Mouse (Mus musculus): ENCODE measurements at regions not wholly inside any gene's neighbourhood (a gene's known extent, or its start where the extent isn't known, plus 50 kb on each side); places are given as distances from the start of the nearest gene placed in this dataset.

GRCm38 (mm10) chr6:99999711-100000365 lies 273.6 kb upstream of the Prok2 start:
- WGBS: 36% methylated on average over 13 of the region's 13 CpGs
- H3K36me3 ChIP-seq (ENCODE audit: insufficient read depth): no peaks in the 10 kb centered on the region
- no peak overlapping the region for H3K4me3 ChIP-seq (ENCODE audit: low read depth, low read length)
- no peak overlapping the region for H3K4me2 ChIP-seq
- no peak for TF ChIP-seq CTCF (IDR thresholded peaks at IDR 0.05; ENCODE audit: low read depth)
- H3K9ac ChIP-seq: no peak overlapping the region
- H3K27me3 ChIP-seq (ENCODE audit: insufficient read depth, low read length): peaks cover 14% of the 10 kb centered on the region; the same call in 1 of the 2 replicates
- no peak overlapping the region for H3K27ac ChIP-seq (ENCODE audit: low read depth)
- no peak for DNase-seq
- H3K9me3 ChIP-seq (ENCODE audit: low read depth, low read length): no peaks in the 10 kb centered on the region
- ATAC-seq (ENCODE audit: insufficient read depth): no peak
- H3K4me1 ChIP-seq (ENCODE audit: insufficient read depth): peaks cover 6% of the 10 kb centered on the region; the same call in 1 of the 2 replicates

DNA sequence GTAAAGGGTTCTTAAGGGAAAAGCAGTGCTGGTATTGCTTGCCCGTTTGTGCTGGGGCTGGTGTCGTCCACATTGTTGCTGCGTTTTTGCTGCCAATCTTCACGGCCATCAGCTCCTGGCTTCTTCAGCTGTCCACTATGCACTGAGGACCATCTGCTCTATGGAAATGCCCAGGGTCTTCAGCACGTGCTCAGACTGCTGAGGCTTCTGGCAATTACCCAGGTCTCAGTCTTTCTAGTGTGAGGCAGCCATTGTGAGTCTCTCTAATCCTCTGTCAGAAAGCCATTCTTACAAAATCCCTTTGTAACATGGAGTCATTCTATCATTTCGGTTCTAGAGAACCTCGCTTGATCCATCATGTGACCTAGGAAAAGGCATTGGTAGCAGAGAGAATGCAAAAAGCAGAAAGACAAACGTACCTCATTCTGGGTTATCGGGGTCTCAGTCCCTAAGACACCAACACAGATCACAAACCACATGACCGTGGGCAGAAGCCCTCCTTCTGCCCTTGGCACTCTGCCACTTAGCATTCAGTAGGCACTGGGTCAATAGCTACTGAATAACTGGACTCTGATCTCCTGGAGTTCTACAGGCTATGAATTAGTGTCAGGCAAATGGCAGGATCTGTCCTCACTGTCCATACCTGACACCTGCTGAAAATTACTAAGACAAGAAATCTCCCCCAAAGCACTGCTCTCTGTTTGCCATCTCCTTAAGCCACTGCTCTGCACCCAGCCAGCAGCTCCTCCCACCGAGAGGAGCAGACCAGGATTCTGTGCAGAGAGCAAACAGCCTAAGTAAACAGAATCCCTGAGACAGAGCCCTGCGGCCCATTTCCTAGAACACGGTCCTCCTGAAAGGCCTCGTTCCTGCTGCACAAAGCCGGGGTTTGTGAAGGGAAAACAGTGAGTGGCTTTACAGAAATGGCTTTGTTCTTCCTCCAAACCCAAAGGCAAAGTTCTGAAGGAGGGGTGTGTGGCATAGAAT lies 270.1 kb upstream of the Prok2 start:
- Histone ChIP-seq H3K9ac (no peak overlapping the region), H3K36me3 (ENCODE audit: insufficient read depth) (no peaks in the 10 kb centered on the region), H3K9me3 (ENCODE audit: low read depth, low read length) (no peaks in the 10 kb centered on the region), H3K4me1 (ENCODE audit: insufficient read depth) (peaks cover 23% of the 10 kb centered on the region), H3K27me3 (ENCODE audit: insufficient read depth, low read length) (peaks cover 10% of the 10 kb centered on the region; the same call in 1 of the 2 replicates), H3K4me2 (no peak overlapping the region), H3K27ac (ENCODE audit: low read depth) (peak overlapping the region; percentile 10; the same call in 1 of the 2 replicates), H3K4me3 (ENCODE audit: low read depth, low read length) (no peak overlapping the region)
- 46% methylated on average over 15 of the region's 15 CpGs for WGBS
- peak; percentile 85; the same call in 1 of the 2 replicates for ATAC-seq (ENCODE audit: insufficient read depth)
- peak; percentile 76 for DNase-seq
- TF ChIP-seq CTCF (IDR thresholded peaks at IDR 0.05; ENCODE audit: low read depth): no peak

- 15% methylated on average over 3 of the region's 3 CpGs for WGBS
- Histone ChIP-seq H3K9ac (no peak overlapping the region), H3K27ac (ENCODE audit: low read depth) (peak overlapping the region; percentile 19; the same call in 1 of the 2 replicates), H3K4me1 (ENCODE audit: insufficient read depth) (peaks cover 27% of the 10 kb centered on the region), H3K4me3 (ENCODE audit: low read depth, low read length) (no peak overlapping the region), H3K9me3 (ENCODE audit: low read depth, low read length) (no peaks in the 10 kb centered on the region), H3K27me3 (ENCODE audit: insufficient read depth, low read length) (0 out of 2 replicates have a peak, but pooled peaks cover 4% of the 10 kb centered on the region), H3K36me3 (ENCODE audit: insufficient read depth) (no peaks in the 10 kb centered on the region), H3K4me2 (no peak overlapping the region)
- ATAC-seq (ENCODE audit: insufficient read depth) (0 out of 2 replicates have a peak, but pooled peaks have one; percentile 3), DNase-seq (peak; percentile 81)
- no peak for TF ChIP-seq CTCF (IDR thresholded peaks at IDR 0.05; ENCODE audit: low read depth)
Measured at GRCm38 (mm10) chr6:99994026-99994425, 267.8 kb upstream of the Prok2 start.

- peak; percentile 70 for ATAC-seq (ENCODE audit: insufficient read depth)
- WGBS: 16% methylated on average over 7 of the region's 7 CpGs
- Histone ChIP-seq H3K4me2 (no peak overlapping the region), H3K4me3 (ENCODE audit: low read depth, low read length) (no peak overlapping the region), H3K9ac (no peak overlapping the region), H3K27me3 (ENCODE audit: insufficient read depth, low read length) (no peaks in the 10 kb centered on the region), H3K27ac (ENCODE audit: low read depth) (peak overlapping the region; percentile 81), H3K9me3 (ENCODE audit: low read depth, low read length) (no peaks in the 10 kb centered on the region), H3K4me1 (ENCODE audit: insufficient read depth) (peaks cover 24% of the 10 kb centered on the region), H3K36me3 (ENCODE audit: insufficient read depth) (no peaks in the 10 kb centered on the region)
- peak; percentile 95 for DNase-seq
- TF ChIP-seq CTCF (IDR thresholded peaks at IDR 0.05; ENCODE audit: low read depth): no peak
Measured at GRCm38 (mm10) chr6:99991079-99991478, 264.9 kb upstream of the Prok2 start.

DNA sequence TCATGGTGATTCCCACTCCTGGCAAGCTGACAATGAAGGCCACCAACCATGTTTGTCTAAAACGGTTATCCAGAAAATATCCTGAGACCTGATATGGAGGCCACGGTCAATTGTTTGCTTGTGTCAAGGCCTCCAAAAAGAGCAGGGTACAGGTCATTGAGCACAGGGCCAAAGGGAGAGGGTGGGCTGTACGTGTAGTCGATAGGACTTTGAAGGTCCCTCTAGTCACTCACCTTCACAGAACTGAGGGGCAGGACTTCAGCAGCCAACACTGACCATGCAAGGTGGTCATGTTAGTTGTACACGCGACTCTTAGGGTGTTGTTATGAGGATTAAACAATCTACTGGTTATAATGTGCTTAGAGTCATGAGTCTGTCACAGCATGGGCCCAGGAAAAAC lies 264.4 kb upstream of the Prok2 start:
- Histone ChIP-seq H3K4me2 (no peak overlapping the region), H3K9me3 (ENCODE audit: low read depth, low read length) (no peaks in the 10 kb centered on the region), H3K27ac (ENCODE audit: low read depth) (no peak overlapping the region), H3K4me3 (ENCODE audit: low read depth, low read length) (no peak overlapping the region), H3K9ac (no peak overlapping the region), H3K36me3 (ENCODE audit: insufficient read depth) (no peaks in the 10 kb centered on the region), H3K27me3 (ENCODE audit: insufficient read depth, low read length) (no peaks in the 10 kb centered on the region), H3K4me1 (ENCODE audit: insufficient read depth) (peaks cover 21% of the 10 kb centered on the region)
- ATAC-seq (ENCODE audit: insufficient read depth) (no peak; the same call in 1 of the 2 replicates), DNase-seq (no peak)
- 71% methylated on average over 6 of the region's 6 CpGs for WGBS
- TF ChIP-seq CTCF (IDR thresholded peaks at IDR 0.05; ENCODE audit: low read depth): no peak

GRCm38 (mm10) chr6:99986449-99986848 lies 260.3 kb upstream of the Prok2 start:
- Histone ChIP-seq H3K4me3 (ENCODE audit: low read depth, low read length) (no peak overlapping the region), H3K27me3 (ENCODE audit: insufficient read depth, low read length) (no peaks in the 10 kb centered on the region), H3K9me3 (ENCODE audit: low read depth, low read length) (no peaks in the 10 kb centered on the region), H3K4me2 (no peak overlapping the region), H3K36me3 (ENCODE audit: insufficient read depth) (no peaks in the 10 kb centered on the region), H3K27ac (ENCODE audit: low read depth) (no peak overlapping the region), H3K9ac (no peak overlapping the region), H3K4me1 (ENCODE audit: insufficient read depth) (peaks cover 6% of the 10 kb centered on the region)
- TF ChIP-seq CTCF (IDR thresholded peaks at IDR 0.05; ENCODE audit: low read depth): no peak
- no peak for ATAC-seq (ENCODE audit: insufficient read depth)
- 67% methylated on average over 3 of the region's 3 CpGs for WGBS
- DNase-seq: no peak

- Histone ChIP-seq H3K4me1 (ENCODE audit: insufficient read depth) (no peaks in the 10 kb centered on the region), H3K27ac (ENCODE audit: low read depth) (no peak overlapping the region), H3K36me3 (ENCODE audit: insufficient read depth) (no peaks in the 10 kb centered on the region), H3K4me3 (ENCODE audit: low read depth, low read length) (no peak overlapping the region), H3K4me2 (no peak overlapping the region), H3K27me3 (ENCODE audit: insufficient read depth, low read length) (no peaks in the 10 kb centered on the region), H3K9ac (no peak overlapping the region), H3K9me3 (ENCODE audit: low read depth, low read length) (no peaks in the 10 kb centered on the region)
- 44% methylated on average over 5 of the region's 5 CpGs for WGBS
- no peak for TF ChIP-seq CTCF (IDR thresholded peaks at IDR 0.05; ENCODE audit: low read depth)
- DNase-seq: peak; percentile 34
- 0 out of 2 replicates have a peak, but pooled peaks have one; percentile 26 for ATAC-seq (ENCODE audit: insufficient read depth)
Measured at GRCm38 (mm10) chr6:99985322-99985721, 259.1 kb upstream of the Prok2 start.
